In genomic region chr19:16083981-16084630, GRCm38 (mm10) we compare ENCODE assay signal across 8 mouse cellular contexts. TPM values are rescaled to one million over a fixed set of nuclear protein-coding genes. Genes with fewer than 3 reads are reported as not detected.
DNase-seq lines count a peak whose midpoint lies in the region; TF ChIP-seq lines count a peak whose summit lies in the region.
"Not testable (repeated sequence)": the region's sequence is repeated elsewhere in the genome, so short reads cannot be mapped to it uniquely, and the experiment has no call there.

No protein-coding gene starts in this region.

- 92% methylated on average over 21 of the region's 21 CpGs for WGBS in liver, adult 2 months
- 85% methylated on average over 21 of the region's 21 CpGs for WGBS in spleen, adult 2 months

- not testable (repeated sequence) for TF ChIP-seq POLR2A in brain, embryonic 14.5 days (IDR thresholded peaks at IDR 0.05; ENCODE audit: borderline replicate concordance, extremely low read depth, insufficient read depth, insufficient read length, poor library complexity, severe bottlenecking); liver, adult 2 months (IDR thresholded peaks at IDR 0.05; ENCODE audit: extremely low read depth, insufficient read depth, low read length); spleen, adult 2 months (IDR thresholded peaks at IDR 0.05; ENCODE audit: low read depth, low read length)

- not testable (repeated sequence) for H3K36me3 ChIP-seq in liver, adult 2 months (ENCODE audit: control insufficient read depth, insufficient read depth, low read length); spleen, adult 2 months (ENCODE audit: control insufficient read depth, insufficient read depth, low read length)

- H3K4me3 ChIP-seq in liver, adult 2 months (ENCODE audit: insufficient read depth, low read depth, low read length); spleen, adult 2 months (ENCODE audit: extremely low read depth, insufficient read depth, insufficient read length): not testable (repeated sequence)

- H3K27ac ChIP-seq in liver, adult 2 months (replicated peaks; ENCODE audit: insufficient read depth, low read depth, low read length): not testable (repeated sequence)
- H3K27ac ChIP-seq in spleen, adult 2 months (ENCODE audit: insufficient read depth, low read length): 0 out of 2 replicates have a peak overlapping the region, but pooled peaks have one; percentile 15

- H3K79me2 ChIP-seq in liver, adult 2 months (ENCODE audit: control insufficient read depth, insufficient read depth, low read length): not testable (repeated sequence)

- not testable (repeated sequence) for H3K4me1 ChIP-seq in liver, adult 2 months (ENCODE audit: control insufficient read depth, insufficient read depth, low read length); spleen, adult 2 months (ENCODE audit: control insufficient read depth, insufficient read depth, insufficient read length)

- H3K9ac ChIP-seq in liver, adult 2 months (ENCODE audit: low read depth, low read length): not testable (repeated sequence)

- TF ChIP-seq CTCF in brain, embryonic 14.5 days (IDR thresholded peaks at IDR 0.05; ENCODE audit: borderline replicate concordance, extremely low read depth, insufficient read depth, insufficient read length); liver, adult 2 months (IDR thresholded peaks at IDR 0.05; ENCODE audit: low read depth, low read length); spleen, adult 2 months (IDR thresholded peaks at IDR 0.05; ENCODE audit: extremely low read depth, insufficient read depth, insufficient read length, insufficient replicate concordance): not testable (repeated sequence)

- peak; percentile 40 to 48 for DNase-seq in B cell, adult 2 months
- peak; percentile 39 for DNase-seq in brain, embryonic 14.5 days (ENCODE audit: low read depth)
- peak; percentile 4 for DNase-seq in gastrocnemius, adult 18-20 months (ENCODE audit: low spot score)
- DNase-seq in heart, adult 8-10 months (ENCODE audit: low spot score): peak; percentile 23
- peak; percentile 36 for DNase-seq in liver, adult 2 months (ENCODE audit: extremely low read depth, low read depth, low spot score)
- DNase-seq in lung, postnatal 25 days (ENCODE audit: low spot score): peak; percentile 46
- peak; percentile 79 to 86 for DNase-seq in monocyte, adult 2 months (ENCODE audit: low read depth in 1 of 2, low spot score in 2 of 2)
- not testable (repeated sequence) for DNase-seq in spleen, adult 2 months (ENCODE audit: low read depth in 1 of 2, low spot score in 2 of 2)

- H3K27me3 ChIP-seq in liver, adult 2 months (ENCODE audit: control insufficient read depth, insufficient read depth, low read length); spleen, adult 2 months (ENCODE audit: control insufficient read depth, insufficient read depth, low read length): not testable (repeated sequence)

RNA-seq across cellular contexts. Expression of gene Gnaq, which starts 48.5 kb away (rescaled TPM):
- 48.9 and 83.4 TPM in 2 replicates for polyA plus RNA-seq in brain, embryonic 14.5 days (2012; rRNA removed)
- 10 to 100 TPM; 11.9 to 14.9 TPM for total RNA-seq in gastrocnemius, adult 18-20 months (2021)
- total RNA-seq in heart, adult 8-10 months (2022): 10 to 100 TPM; 20.5 to 23.7 (median 21.6) TPM
- 10.2 and 12.8 TPM in 2 replicates for total RNA-seq in liver, adult 2 months (2014; rRNA removed)
- polyA plus RNA-seq in liver, adult 2 months (2012; rRNA removed): 4.6 and 5.2 TPM in 2 replicates
- 7.1 and 7.3 TPM in 2 replicates for polyA plus RNA-seq in spleen, adult 2 months (2012; rRNA removed)
